Mouse (Mus musculus) G1E (cell line): Measurements from ENCODE around the gene Caln1.

ENCODE experiments used
- CTCF ChIP-seq: IDR thresholded peaks from 2 replicates; pipeline ENCODE4 v1.5.1; 2012; ENCODE audit warnings: low read depth, low read length, inconsistent platforms, mixed read lengths
- GATA1 ChIP-seq: IDR thresholded peaks from 2 replicates; pipeline ENCODE4 v1.6.1; 2012; ENCODE audit warnings: borderline replicate concordance, low read length, inconsistent platforms, mixed read lengths
- GATA2 ChIP-seq: IDR thresholded peaks from 2 replicates; pipeline ENCODE4 v1.6.1; 2012; ENCODE audit warnings: low read depth, low read length, inconsistent platforms, borderline replicate concordance
- POLR2AphosphoS5 ChIP-seq: IDR thresholded peaks from 2 replicates; pipeline ENCODE4 v1.6.1; 2012; ENCODE audit warnings: low read depth, low read length, inconsistent platforms; ENCODE audit not compliant: insufficient replicate concordance
- TAL1 ChIP-seq: conservative IDR thresholded peaks from 2 replicates; pipeline ENCODE4 v1.6.1; 2012; ENCODE audit warnings: low read depth, low read length, inconsistent platforms, mixed read lengths

DNA sequence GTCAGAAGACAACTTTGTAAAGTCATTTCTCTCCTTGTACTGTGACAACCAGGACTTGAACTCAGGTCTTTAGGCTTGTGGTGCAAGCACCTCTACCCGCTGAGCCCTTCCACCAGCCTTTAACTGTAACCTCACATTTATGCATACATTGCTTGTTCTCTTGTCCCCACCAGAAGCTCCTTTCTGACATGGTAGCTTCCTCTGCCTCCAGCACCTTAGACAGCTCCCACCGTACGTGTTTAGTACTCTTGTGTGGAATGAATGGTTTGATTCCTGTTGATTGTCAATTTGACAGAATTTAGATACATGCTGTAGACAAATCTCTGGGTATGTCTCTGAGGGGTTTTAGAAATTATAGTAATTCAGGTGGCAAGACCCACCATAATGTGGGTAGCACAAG, 5.5 kb upstream of the Caln1 start:
- no peak for TF ChIP-seq CTCF
- TF ChIP-seq POLR2AphosphoS5, result no peak
- no peak for TF ChIP-seq GATA1
- no peak for TF ChIP-seq GATA2
- no peak for TF ChIP-seq TAL1
